Mouse (Mus musculus) neural tube, embryonic 13.5 days (tissue): Measurements from ENCODE around the gene Helz2. TPM values are rescaled to one million over a fixed set of nuclear protein-coding genes. Genes with fewer than 3 reads are reported as not detected.
A peak's percentile ranks its signal among the peaks of the same experiment; 100 is the strongest.
"Not testable (repeated sequence)": the region's sequence is repeated elsewhere in the genome, so short reads cannot be mapped to it uniquely, and the experiment has no call there.

Experiments
- ATAC-seq: fragments of 200-750 bp; cut with Nextera tagmentation; 2 replicates; pipeline ENCODE4 v1.8.0; 2017; ENCODE audit warnings: low read depth, mild to moderate bottlenecking, moderate TSS enrichment, moderate library complexity
- H3K27ac ChIP-seq: fragments of 300-500 bp; sonication (generic); replicated peaks from 2 replicates; pipeline ENCODE4 v1.5.1; 2015; ENCODE audit warnings: moderate library complexity, mild to moderate bottlenecking, inconsistent platforms
- H3K27me3 ChIP-seq: fragments of 300-500 bp; sonication (generic); 2 replicates; pipeline ENCODE4 v1.6.1; 2015; ENCODE audit warnings: mild to moderate bottlenecking, inconsistent platforms
- H3K36me3 ChIP-seq: fragments of 300-500 bp; sonication (generic); 2 replicates; pipeline ENCODE4 v1.6.1; 2015; ENCODE audit warnings: mild to moderate bottlenecking, inconsistent platforms
- H3K4me1 ChIP-seq: fragments of 300-500 bp; sonication (generic); replicated peaks from 2 replicates; pipeline ENCODE4 v1.6.1; 2015; ENCODE audit warnings: inconsistent platforms
- H3K4me2 ChIP-seq: fragments of 300-500 bp; sonication (generic); 2 replicates; pipeline ENCODE4 v1.6.1; 2015; ENCODE audit warnings: inconsistent platforms, mild to moderate bottlenecking, moderate library complexity
- H3K4me3 ChIP-seq: fragments of 300-500 bp; sonication (generic); 2 replicates; pipeline ENCODE4 v1.5.1; 2015; ENCODE audit warnings: mild to moderate bottlenecking, inconsistent platforms
- H3K9ac ChIP-seq: fragments of 300-500 bp; sonication (generic); 2 replicates; pipeline ENCODE4 v1.6.1; 2015; ENCODE audit warnings: moderate library complexity, mild to moderate bottlenecking, inconsistent platforms
- H3K9me3 ChIP-seq: fragments of 300-500 bp; sonication (generic); 2 replicates; pipeline ENCODE4 v1.6.1; 2016; ENCODE audit warnings: inconsistent platforms
- WGBS: fragments of 180-500 bp; shearing (Covaris S2); methylation state at CpG from one replicate; pipeline ENCODE4 v1.1.7; 2015; 5-methylcytosine and 5-hydroxymethylcytosine counted together
- polyA plus RNA-seq: library from polyadenylated mRNA; unstranded; fragments of >200 nt; fragmentation: Nextera tagmentation; extraction: Ambion mirVana; gene quantifications from 2 replicates; pipeline ENCODE4 v1.2.1, GENCODE M21; 2015

Gene Helz2
- polyA plus RNA-seq, 1 experiment from 2014 or later, result 0.22 TPM

GRCm38 (mm10) chr2:181212389-181213020 is 29.3 kb downstream of the Helz2 start:
- Histone ChIP-seq H3K9ac (peak overlapping the region; percentile 43; the same call in 1 of the 2 replicates), H3K27ac (no peak overlapping the region), H3K4me2 (peak overlapping the region; percentile 52), H3K36me3 (no peaks in the 10 kb centered on the region), H3K4me1 (peaks cover 13% of the 10 kb centered on the region), H3K27me3 (peaks cover 48% of the 10 kb centered on the region), H3K9me3 (no peaks in the 10 kb centered on the region), H3K4me3 (peak overlapping the region; percentile 27)
- ATAC-seq, result no peak
- WGBS, result 3% methylated on average over 34 of the region's 34 CpGs

GRCm38 (mm10) chr2:181206118-181206517 is 35.7 kb downstream of the Helz2 start:
- Histone ChIP-seq H3K27me3 (peaks cover 9% of the 10 kb centered on the region), H3K27ac (no peak overlapping the region), H3K36me3 (no peaks in the 10 kb centered on the region), H3K4me3 (no peak overlapping the region), H3K9ac (no peak overlapping the region), H3K9me3 (no peaks in the 10 kb centered on the region), H3K4me1 (no peaks in the 10 kb centered on the region), H3K4me2 (no peak overlapping the region)
- no peak for ATAC-seq
- 80% methylated on average over 9 of the region's 9 CpGs for WGBS

GRCm38 (mm10) chr2:181205678-181206077 is 36.1 kb downstream of the Helz2 start:
- H3K27me3 ChIP-seq, result peaks cover 6% of the 10 kb centered on the region; the same call in 1 of the 2 replicates
- no peak overlapping the region for H3K4me3 ChIP-seq
- WGBS, result 86% methylated on average over 5 of the region's 5 CpGs
- ATAC-seq, result no peak
- no peaks in the 10 kb centered on the region for H3K36me3 ChIP-seq
- H3K9ac ChIP-seq, result no peak overlapping the region
- H3K9me3 ChIP-seq, result no peaks in the 10 kb centered on the region
- no peaks in the 10 kb centered on the region for H3K4me1 ChIP-seq
- no peak overlapping the region for H3K4me2 ChIP-seq
- H3K27ac ChIP-seq, result no peak overlapping the region

GRCm38 (mm10) chr2:181202886-181203285 is 38.9 kb downstream of the Helz2 start:
- no peak overlapping the region for H3K27ac ChIP-seq
- no peak overlapping the region for H3K4me2 ChIP-seq
- no peaks in the 10 kb centered on the region for H3K9me3 ChIP-seq
- no peak overlapping the region for H3K4me3 ChIP-seq
- ATAC-seq, result no peak
- H3K36me3 ChIP-seq, result no peaks in the 10 kb centered on the region
- H3K9ac ChIP-seq, result no peak overlapping the region
- H3K27me3 ChIP-seq, result no peaks in the 10 kb centered on the region
- no peaks in the 10 kb centered on the region for H3K4me1 ChIP-seq
- WGBS, result 76% methylated on average over 6 of the region's 6 CpGs

GRCm38 (mm10) chr2:181202422-181202821 is 39.4 kb downstream of the Helz2 start, which contains the start of gene Ptk6:
TSS of gene Ptk6 (minus strand) at chr2:181202789.
- no peak within 1 kb of the TSS for H3K4me2 ChIP-seq
- H3K4me1 ChIP-seq, result no peaks in the 10 kb centered on the region
- H3K36me3 ChIP-seq, result no peaks in the 10 kb centered on the region
- no peak within 1 kb of the TSS for H3K4me3 ChIP-seq
- no peak within 1 kb of the TSS for H3K9ac ChIP-seq
- no peak within 1 kb of the TSS for H3K27ac ChIP-seq
- H3K9me3 ChIP-seq, result no peaks in the 10 kb centered on the region
- no peak for ATAC-seq
- 87% methylated on average over 3 of the region's 3 CpGs for WGBS
- no peaks in the 10 kb centered on the region for H3K27me3 ChIP-seq

GRCm38 (mm10) chr2:181201606-181202005 is 40.2 kb downstream of the Helz2 start:
- H3K27me3 ChIP-seq, result no peaks in the 10 kb centered on the region
- H3K9me3 ChIP-seq, result no peaks in the 10 kb centered on the region
- H3K36me3 ChIP-seq, result no peaks in the 10 kb centered on the region
- no peak overlapping the region for H3K4me3 ChIP-seq
- no peak overlapping the region for H3K27ac ChIP-seq
- H3K9ac ChIP-seq, result no peak overlapping the region
- no peaks in the 10 kb centered on the region for H3K4me1 ChIP-seq
- ATAC-seq, result no peak
- H3K4me2 ChIP-seq, result no peak overlapping the region
- WGBS, result 76% methylated on average over 3 of the region's 3 CpGs

- Histone ChIP-seq H3K27me3 (no peaks in the 10 kb centered on the region), H3K36me3 (no peaks in the 10 kb centered on the region), H3K4me2 (no peak overlapping the region), H3K9me3 (no peaks in the 10 kb centered on the region), H3K27ac (no peak overlapping the region), H3K4me1 (no peaks in the 10 kb centered on the region), H3K9ac (no peak overlapping the region), H3K4me3 (no peak overlapping the region)
- WGBS, result 92% methylated on average over 4 of the region's 4 CpGs
- no peak for ATAC-seq
Observed at GRCm38 (mm10) chr2:181196628-181197300, 45.1 kb downstream of the Helz2 start.

GRCm38 (mm10) chr2:181193044-181193443 is 48.8 kb downstream of the Helz2 start:
- Histone ChIP-seq H3K4me2 (no peak overlapping the region), H3K4me1 (peaks cover 10% of the 10 kb centered on the region), H3K4me3 (no peak overlapping the region), H3K36me3 (peaks cover 12% of the 10 kb centered on the region), H3K27me3 (no peaks in the 10 kb centered on the region), H3K27ac (no peak overlapping the region), H3K9me3 (no peaks in the 10 kb centered on the region), H3K9ac (no peak overlapping the region)
- no peak for ATAC-seq
- 77% methylated on average over 3 of the region's 3 CpGs for WGBS

GRCm38 (mm10) chr2:181191936-181192335 is 49.9 kb downstream of the Helz2 start:
- H3K9ac ChIP-seq, result no peak overlapping the region

GRCm38 (mm10) chr2:181191385-181191784 is 50.4 kb downstream of the Helz2 start:
- not testable (repeated sequence) for H3K9me3 ChIP-seq, H3K9ac ChIP-seq, H3K4me3 ChIP-seq, H3K27me3 ChIP-seq, H3K4me2 ChIP-seq, H3K27ac ChIP-seq, ATAC-seq
- H3K4me1 ChIP-seq, result peaks cover 11% of the 10 kb centered on the region
- peaks cover 12% of the 10 kb centered on the region for H3K36me3 ChIP-seq
- 69% methylated on average over 4 of the region's 4 CpGs for WGBS

More at GRCm38 (mm10) chr2:181191936-181192335, 49.9 kb downstream of the Helz2 start:
- ATAC-seq, result no peak
- Histone ChIP-seq H3K4me1 (peaks cover 10% of the 10 kb centered on the region), H3K27ac (no peak overlapping the region), H3K4me2 (no peak overlapping the region), H3K4me3 (no peak overlapping the region), H3K9me3 (no peaks in the 10 kb centered on the region), H3K27me3 (no peaks in the 10 kb centered on the region), H3K36me3 (peaks cover 12% of the 10 kb centered on the region)
- WGBS, result 48% methylated on average over 4 of the region's 4 CpGs

GRCm38 (mm10) chr2:181189321-181189720 is 52.5 kb downstream of the Helz2 start:
- 0 out of 2 replicates have a peak overlapping the region, but pooled peaks have one; percentile 34 for H3K27ac ChIP-seq
- H3K27me3 ChIP-seq, result no peaks in the 10 kb centered on the region
- H3K4me3 ChIP-seq, result no peak overlapping the region
- ATAC-seq, result no peak
- no peak overlapping the region for H3K9ac ChIP-seq
- 92% methylated on average over 1 of the region's 1 CpGs for WGBS
- H3K4me1 ChIP-seq, result peaks cover 14% of the 10 kb centered on the region
- H3K4me2 ChIP-seq, result peak overlapping the region; percentile 65; the same call in 1 of the 2 replicates
- H3K36me3 ChIP-seq, result peaks cover 12% of the 10 kb centered on the region
- H3K9me3 ChIP-seq, result no peaks in the 10 kb centered on the region

- no peaks in the 10 kb centered on the region for H3K27me3 ChIP-seq
- peak overlapping the region; percentile 34; the same call in 1 of the 2 replicates for H3K27ac ChIP-seq
- WGBS, result 73% methylated on average over 2 of the region's 2 CpGs
- H3K36me3 ChIP-seq, result peaks cover 12% of the 10 kb centered on the region
- peak overlapping the region; percentile 80 for H3K4me3 ChIP-seq
- no peaks in the 10 kb centered on the region for H3K9me3 ChIP-seq
- H3K4me2 ChIP-seq, result peak overlapping the region; percentile 65
- H3K4me1 ChIP-seq, result peaks cover 14% of the 10 kb centered on the region
- H3K9ac ChIP-seq, result peak overlapping the region; percentile 57
- ATAC-seq, result no peak
Observed at GRCm38 (mm10) chr2:181188681-181189080, 53.1 kb downstream of the Helz2 start.
